Mouse (Mus musculus) kidney, adult 11 months (tissue): ENCODE measurements around the gene Syne1.
A peak's percentile ranks its signal among the peaks of the same experiment; 100 is the strongest.

ENCODE experiments used
- DNase-seq: peaks from one replicate; pipeline ENCODE4 v3.0.0; 2022

The Syne1 gene

GRCm38 (mm10) chr10:5551382-5551781, at the start of gene Syne1:
Syne1 (minus strand) TSS chr10:5551482.
- DNase-seq = no peak

DNA sequence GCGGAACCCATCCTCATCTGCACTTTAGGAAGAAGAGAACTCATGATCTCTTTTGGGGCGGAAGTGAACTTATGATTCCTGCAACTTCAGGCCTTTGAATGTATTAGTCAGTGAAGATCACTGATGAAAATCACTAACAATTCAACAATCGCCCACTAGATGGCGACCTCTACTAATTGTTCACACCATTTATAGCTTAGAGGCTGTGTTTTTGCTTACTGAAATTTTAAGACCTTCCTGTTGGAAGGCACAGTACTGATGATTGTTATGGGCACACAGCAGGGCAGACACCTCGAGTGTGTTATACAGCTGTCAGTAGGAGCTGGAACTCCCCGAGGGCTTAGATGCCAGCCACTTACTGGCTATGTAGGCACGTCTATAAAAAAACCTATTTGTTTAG, 48.8 kb upstream of the Syne1 start:
- peak; percentile 35 for DNase-seq

DNA sequence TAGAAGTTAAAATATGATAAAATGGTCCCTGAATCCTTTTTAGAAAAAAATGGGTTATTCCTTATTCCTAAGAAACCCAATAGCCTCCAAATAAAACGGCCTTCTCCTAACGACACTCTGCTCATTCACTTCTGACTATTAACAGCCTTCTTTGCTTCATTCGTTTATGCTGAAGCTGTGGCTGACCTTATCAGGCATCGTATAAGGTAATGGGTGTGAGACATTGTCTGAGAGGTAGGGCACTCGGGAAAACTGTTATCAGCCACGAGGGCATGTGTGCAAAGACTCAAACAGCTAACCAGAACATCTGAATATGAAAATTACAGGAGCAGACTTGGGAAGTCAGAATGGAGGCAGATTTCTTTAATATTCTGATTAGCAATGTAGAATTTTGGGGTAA, 45.3 kb upstream of the Syne1 start:
- no peak for DNase-seq

DNA sequence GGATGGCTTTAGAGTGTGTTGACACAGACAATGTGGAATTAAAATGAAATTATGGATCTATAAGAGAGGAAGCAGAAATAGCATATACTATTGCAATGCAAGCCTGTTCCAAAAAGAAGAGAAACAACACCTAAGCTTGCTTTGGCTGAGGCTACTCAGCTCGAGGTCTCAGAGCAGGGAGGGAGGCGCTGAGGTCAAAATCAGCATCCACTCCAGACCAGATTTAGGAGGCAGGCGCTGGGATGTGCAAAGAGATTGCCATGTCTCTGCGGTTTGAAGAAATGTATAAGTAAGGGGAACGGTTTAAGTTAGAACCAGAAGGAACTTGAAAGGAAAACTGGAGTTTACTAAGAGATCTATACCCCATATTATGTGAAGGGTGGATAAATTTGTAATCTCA, 43.2 kb upstream of the Syne1 start:
- no peak for DNase-seq

- peak; percentile 9 for DNase-seq
Measured at GRCm38 (mm10) chr10:5593464-5593863, 42.2 kb upstream of the Syne1 start, which contains the start of gene Myct1. Myct1 (plus strand) TSS chr10:5593775.

GRCm38 (mm10) chr10:5591996-5592395, 40.7 kb upstream of the Syne1 start:
- DNase-seq = peak; percentile 34

DNA sequence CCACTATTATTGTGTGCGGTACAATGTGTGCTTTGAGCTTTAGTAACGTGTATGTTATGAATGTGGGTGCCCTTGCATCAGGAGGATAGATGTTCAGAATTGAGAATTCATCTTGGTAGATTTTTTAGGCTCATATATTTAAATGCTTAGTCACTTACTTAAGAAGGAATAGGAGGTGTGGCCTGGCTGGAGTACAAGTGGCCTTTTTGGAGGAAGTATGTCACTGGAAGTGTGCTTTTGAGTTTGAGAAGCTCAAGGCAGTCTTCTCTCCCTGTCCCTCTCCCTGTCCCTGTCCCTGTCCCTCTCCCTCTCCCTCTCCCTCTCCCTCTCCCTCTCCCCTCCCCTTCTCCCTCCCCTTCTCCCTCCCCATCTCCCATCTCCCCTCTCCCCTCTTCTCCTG, 39.8 kb upstream of the Syne1 start:
- DNase-seq = peak; percentile 8

- no peak for DNase-seq
Measured at GRCm38 (mm10) chr10:5573328-5573727, 22.0 kb upstream of the Syne1 start.

GRCm38 (mm10) chr10:5571332-5571731, 20.1 kb upstream of the Syne1 start:
- DNase-seq = no peak

- no peak for DNase-seq
Measured at GRCm38 (mm10) chr10:5570059-5570458, 18.8 kb upstream of the Syne1 start.

DNA sequence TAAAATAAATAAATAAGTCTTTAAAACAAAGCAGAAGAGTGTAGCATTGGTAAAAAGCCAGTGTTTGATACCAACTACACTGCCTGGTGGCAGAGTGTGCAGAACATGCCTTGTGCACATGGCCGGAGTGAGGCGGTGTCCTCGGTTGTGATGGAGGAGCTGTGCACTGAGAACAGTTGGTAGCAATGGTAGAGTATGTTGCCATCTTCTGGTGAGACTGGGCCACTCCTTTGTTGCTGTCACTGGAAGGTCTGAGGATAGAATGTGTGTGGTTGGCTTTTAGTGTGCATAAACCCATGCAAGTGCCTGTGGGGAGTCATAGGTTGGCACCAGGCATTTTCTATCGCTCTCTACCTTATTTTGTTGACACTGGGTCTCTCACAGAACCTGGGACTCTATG, 17.7 kb upstream of the Syne1 start:
- no peak for DNase-seq

DNA sequence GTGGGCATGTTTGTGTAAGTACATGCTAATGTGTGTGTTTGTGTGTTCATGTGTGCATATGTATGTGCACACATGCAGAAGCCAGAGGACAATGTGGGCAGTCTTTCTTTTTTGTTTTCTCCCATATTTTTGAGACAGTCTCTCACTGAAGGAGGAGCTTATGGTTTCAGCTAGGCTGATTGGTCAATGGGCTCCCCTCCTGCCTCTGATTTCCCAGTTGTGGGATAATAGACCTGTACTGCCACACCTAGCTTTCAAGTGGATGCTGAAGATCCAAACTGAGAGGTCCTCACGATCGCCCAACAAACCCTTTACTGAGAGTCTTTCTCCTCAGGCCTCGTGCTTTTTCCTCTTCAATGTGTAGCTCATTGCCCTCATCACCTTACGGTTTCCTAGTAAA, 10.4 kb upstream of the Syne1 start:
- no peak for DNase-seq

DNA sequence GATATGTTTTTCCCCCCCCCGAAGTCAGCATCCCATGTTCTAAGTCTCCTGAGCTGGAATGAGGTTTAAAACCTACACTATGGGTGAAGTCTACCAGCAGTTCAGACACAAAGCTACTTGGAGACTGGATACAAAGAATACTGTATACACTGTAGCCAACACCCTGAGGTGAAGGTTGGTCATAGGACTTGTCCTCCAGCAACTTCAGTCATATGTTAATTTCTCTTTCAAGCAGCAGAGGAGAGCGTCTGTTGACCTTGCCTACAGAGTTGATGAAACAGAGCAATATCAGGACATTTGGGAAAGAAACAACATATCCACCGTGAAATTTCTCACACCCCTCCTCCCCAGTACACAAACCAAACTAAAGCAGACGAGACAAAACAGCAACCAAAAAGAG, 9.2 kb upstream of the Syne1 start:
- DNase-seq = no peak

- DNase-seq = no peak
Measured at GRCm38 (mm10) chr10:5558808-5559207, 7.5 kb upstream of the Syne1 start.

GRCm38 (mm10) chr10:5554941-5555340, 3.7 kb upstream of the Syne1 start:
- no peak for DNase-seq

- DNase-seq = peak; percentile 13
Measured at GRCm38 (mm10) chr10:5550168-5551021, 887 bp downstream of the Syne1 start.

DNA sequence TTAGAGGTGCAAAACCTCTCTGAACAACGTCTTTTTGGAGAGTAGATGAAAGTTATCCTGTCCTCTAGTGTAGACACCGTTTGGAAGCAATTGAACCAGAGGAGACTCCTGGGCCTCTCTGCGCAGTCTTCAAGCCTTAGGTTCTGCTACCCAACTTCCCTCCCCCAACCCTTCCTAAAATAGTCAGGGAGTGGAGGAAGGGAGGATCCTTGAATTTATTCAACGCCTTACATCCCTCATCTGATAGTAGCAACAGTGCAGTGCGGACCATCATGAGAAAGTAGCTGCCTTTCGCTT, 1.5 kb downstream of the Syne1 start:
- DNase-seq = no peak

GRCm38 (mm10) chr10:5548651-5549050, 2.6 kb downstream of the Syne1 start:
- DNase-seq = no peak

GRCm38 (mm10) chr10:5547769-5548168, 3.5 kb downstream of the Syne1 start:
- no peak for DNase-seq

GRCm38 (mm10) chr10:5546428-5546827, 4.9 kb downstream of the Syne1 start:
- DNase-seq = no peak

DNA sequence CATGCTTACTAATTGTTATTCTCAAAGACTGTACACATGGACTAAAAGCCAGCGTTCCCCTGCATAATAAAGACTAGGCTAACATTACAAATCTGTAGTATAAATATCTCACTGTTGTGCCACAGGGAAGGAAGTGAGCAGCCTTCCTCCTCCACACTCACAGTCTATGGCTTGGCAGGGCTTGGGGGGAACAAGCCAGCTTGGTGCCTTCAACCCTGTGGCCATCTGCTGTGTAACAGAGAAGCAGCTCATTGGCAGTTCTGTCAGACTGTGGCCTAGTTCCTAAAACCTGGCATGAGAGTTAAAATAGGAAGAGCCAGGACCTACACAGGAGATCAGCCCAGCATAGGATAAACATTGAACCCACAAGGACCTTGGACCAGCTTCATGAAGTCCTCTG, 23.0 kb downstream of the Syne1 start:
- DNase-seq = no peak

DNA sequence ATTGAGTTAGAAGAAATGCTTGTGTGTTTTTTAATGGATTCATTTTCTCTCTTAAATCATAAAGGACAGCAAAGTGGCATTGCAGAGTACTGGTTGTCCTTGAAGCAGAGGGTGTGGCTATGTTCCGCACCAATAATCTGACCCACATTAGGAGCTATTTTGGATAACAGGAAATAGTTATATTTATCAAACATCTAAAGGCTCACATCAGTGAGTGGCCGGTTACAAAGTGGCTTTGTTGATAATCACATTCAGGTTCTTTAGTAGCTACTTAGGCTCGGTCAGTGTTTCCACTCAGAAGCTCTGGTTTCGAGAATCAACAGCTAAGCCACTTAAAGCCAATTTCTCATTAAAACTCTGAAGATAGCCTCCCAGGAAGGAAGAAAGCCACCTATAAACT, 23.6 kb downstream of the Syne1 start:
- peak; percentile 6 for DNase-seq

DNA sequence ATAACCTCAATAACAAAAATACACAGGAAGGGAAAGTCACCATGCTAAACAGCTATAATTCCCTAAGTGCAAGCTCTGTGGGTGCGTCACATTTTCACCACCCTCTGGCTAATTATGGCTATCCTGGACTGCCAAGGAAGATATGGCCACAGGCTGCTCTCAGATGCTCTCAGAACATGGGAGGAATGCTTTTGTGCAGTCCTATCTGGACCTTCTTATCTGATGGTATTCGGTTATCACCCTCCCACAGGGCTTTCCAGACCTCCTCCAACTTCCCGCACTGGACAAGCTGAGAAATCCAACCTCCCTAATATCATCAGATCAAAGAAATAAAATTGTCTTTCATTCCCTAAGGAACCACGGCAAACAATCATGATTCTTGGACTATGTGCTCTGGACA, 28.4 kb downstream of the Syne1 start:
- no peak for DNase-seq

GRCm38 (mm10) chr10:5522276-5522675, 29.0 kb downstream of the Syne1 start:
- no peak for DNase-seq

GRCm38 (mm10) chr10:5520695-5521094, 30.6 kb downstream of the Syne1 start:
- DNase-seq = no peak
